Mouse (Mus musculus) brain, adult 10 weeks (tissue): ENCODE results near the gene Ak3. TPM values are rescaled to one million over a fixed set of nuclear protein-coding genes. Genes with fewer than 3 reads are reported as not detected.

Source experiments
- polyA plus RNA-seq: library from polyadenylated mRNA; stranded (reverse); fragments of 350-450 nt; fragmentation: Illumina TruSeq; extraction: RNeasy Lipid Tissue Mini Kit (QIAGEN cat#74804); gene quantifications from one replicate; pipeline ENCODE4 v1.2.3, GENCODE M21; 2015; ENCODE audit warnings: low read depth, low replicate concordance

Ak3 gene
- 80.9 TPM for polyA plus RNA-seq

GRCm38 (mm10) chr19:29047334-29048170, at the start of gene Ak3:
Ak3 (minus strand) TSS chr19:29047961.

GRCm38 (mm10) chr19:28990194-28990589, 57.6 kb downstream of the Ak3 start, which contains the start of gene Cdc37l1:
Cdc37l1 (plus strand) TSS chr19:28990352.

Other genes starting within 250 kb of the Ak3 start
- gene Slc1a1, start 212.9 kb downstream of the Ak3 start, polyA plus RNA-seq = 81.8 TPM
- gene Plpp6, start 84.0 kb downstream of the Ak3 start, polyA plus RNA-seq = 43.0 TPM
- 7.4 TPM for gene 4430402I18Rik, start 80.2 kb downstream of the Ak3 start, polyA plus RNA-seq
- gene Cdc37l1, start 57.6 kb downstream of the Ak3 start, polyA plus RNA-seq = 96.3 TPM
- gene Rcl1, start 53.4 kb upstream of the Ak3 start, polyA plus RNA-seq = 21.6 TPM
- gene Jak2, start 203.9 kb upstream of the Ak3 start, polyA plus RNA-seq = 24.4 TPM